Mouse (Mus musculus): ENCODE data around the gene Usp45. TPM values are rescaled to one million over a fixed set of nuclear protein-coding genes. Genes with fewer than 3 reads are reported as not detected.

Gene Usp45
- polyA plus RNA-seq, 1 experiment = 0.96 TPM

- H3K36me3 ChIP-seq (replicated peaks; ENCODE audit: low read length) = peaks cover 62% of the 10 kb centered on the region
- TF ChIP-seq FLI1 (IDR thresholded peaks at IDR 0.05; ENCODE audit: low read length) = no peak
- TF ChIP-seq GATA1 (IDR thresholded peaks at IDR 0.05; ENCODE audit: borderline replicate concordance, low read length) = no peak
- no peak overlapping the region for H3K4me3 ChIP-seq (replicated peaks)
- H3K4me1 ChIP-seq = peaks cover 5% of the 10 kb centered on the region
- no peaks in the 10 kb centered on the region for H3K27me3 ChIP-seq (replicated peaks)
- no peaks in the 10 kb centered on the region for H3K9me3 ChIP-seq
Observed at GRCm38 (mm10) chr4:21832844-21833243, 65.9 kb downstream of the Usp45 start.

DNA sequence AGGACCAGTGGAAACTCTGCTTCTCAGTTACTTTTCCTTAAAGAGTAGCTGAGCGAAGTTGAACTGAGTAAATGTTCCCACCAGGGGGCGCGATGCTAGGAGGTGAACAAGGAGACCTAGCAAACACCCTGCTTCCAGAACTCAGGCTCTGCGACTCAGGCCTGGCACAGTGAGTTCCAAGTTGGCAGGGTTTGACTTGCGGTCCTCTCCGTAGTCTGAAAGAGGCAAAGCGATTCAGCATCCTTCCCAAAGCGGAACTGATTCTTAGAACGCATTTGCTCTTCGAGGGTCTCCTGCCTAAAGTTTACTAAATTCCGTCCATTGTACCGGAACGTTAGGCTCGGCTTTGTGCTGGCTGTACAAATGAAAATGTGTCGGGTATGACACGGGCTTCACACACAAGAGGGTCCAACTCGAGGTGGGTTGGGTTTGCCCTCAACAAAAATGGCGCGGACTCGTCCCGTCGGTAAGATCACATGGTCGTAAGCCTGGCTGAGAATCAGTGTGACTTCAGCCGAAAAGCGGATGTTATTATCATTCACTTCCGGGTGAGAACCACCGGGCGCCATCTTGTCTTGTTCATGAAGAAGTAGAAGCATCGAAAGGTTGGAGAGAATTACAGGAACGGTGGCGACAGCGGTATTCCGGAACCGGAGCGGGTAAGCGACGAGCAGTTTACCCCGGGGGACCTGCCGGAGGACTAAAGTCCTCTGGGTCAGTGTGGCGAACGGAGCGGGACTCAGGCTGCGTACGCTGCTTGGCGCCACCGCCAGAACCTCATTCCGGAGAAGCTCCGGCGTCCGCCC, 80.7 kb downstream of the Usp45 start, which contains the start of gene Pnisr:
Gene Pnisr, plus strand, starts transcription at position 103 of the 806 bp plus-strand sequence.
- TF ChIP-seq FLI1 (IDR thresholded peaks at IDR 0.05; ENCODE audit: low read length) (no peak; the same call in 1 of the 2 replicates), GATA1 (IDR thresholded peaks at IDR 0.05; ENCODE audit: borderline replicate concordance, low read length) (no peak)
- Histone ChIP-seq H3K27me3 (replicated peaks) (no peaks in the 10 kb centered on the region), H3K4me1 (peaks cover 29% of the 10 kb centered on the region), H3K36me3 (replicated peaks; ENCODE audit: low read length) (no peaks in the 10 kb centered on the region), H3K9me3 (no peaks in the 10 kb centered on the region), H3K4me3 (replicated peaks) (peak within 1 kb of the TSS; percentile 92)

DNA sequence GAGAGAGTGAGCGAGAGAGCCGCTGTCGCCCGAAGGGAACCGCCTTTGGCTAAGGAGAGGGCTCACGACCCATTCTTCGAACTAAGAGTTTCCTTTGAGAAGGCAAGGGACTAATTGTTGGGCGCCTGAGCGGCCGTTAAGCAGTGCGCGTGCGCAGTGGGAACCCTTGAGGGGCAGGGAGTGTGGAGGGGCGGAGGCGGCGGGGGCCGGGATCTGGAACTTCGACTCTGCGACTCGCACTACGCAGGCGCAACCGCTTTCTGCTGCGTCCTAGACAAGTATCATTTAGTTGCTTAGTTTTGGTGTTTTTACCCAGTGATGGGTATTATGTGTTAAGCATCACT, 81.3 kb downstream of the Usp45 start:
- no peak for TF ChIP-seq FLI1 (IDR thresholded peaks at IDR 0.05; ENCODE audit: low read length)
- TF ChIP-seq GATA1 (IDR thresholded peaks at IDR 0.05; ENCODE audit: borderline replicate concordance, low read length) = no peak
- H3K27me3 ChIP-seq (replicated peaks) = no peaks in the 10 kb centered on the region
- peaks cover 4% of the 10 kb centered on the region for H3K36me3 ChIP-seq (replicated peaks; ENCODE audit: low read length)
- H3K9me3 ChIP-seq = no peaks in the 10 kb centered on the region
- H3K4me3 ChIP-seq (replicated peaks) = peak overlapping the region; percentile 92
- peaks cover 34% of the 10 kb centered on the region for H3K4me1 ChIP-seq

DNA sequence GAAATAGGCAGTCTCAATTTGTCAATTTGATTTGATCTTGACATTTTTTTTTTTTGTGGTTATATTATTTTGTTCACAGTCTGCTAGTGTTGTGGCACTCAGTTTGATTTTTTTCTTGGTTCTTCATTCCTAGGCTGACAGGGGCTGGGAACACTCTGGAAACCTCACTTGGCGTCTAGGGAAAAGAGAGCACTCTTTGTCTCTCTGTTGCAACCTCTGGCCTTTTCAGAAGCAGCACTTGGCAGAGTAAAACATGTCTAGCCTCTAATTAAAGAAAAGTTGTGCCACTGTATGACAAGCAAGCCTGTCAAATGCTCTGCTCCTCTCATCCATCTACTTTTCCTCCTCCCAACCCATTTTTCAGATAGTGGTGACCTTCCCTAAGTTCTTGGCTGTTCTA, 90.5 kb downstream of the Usp45 start:
- no peak for TF ChIP-seq FLI1 (IDR thresholded peaks at IDR 0.05; ENCODE audit: low read length)
- TF ChIP-seq GATA1 (IDR thresholded peaks at IDR 0.05; ENCODE audit: borderline replicate concordance, low read length) = no peak
- Histone ChIP-seq H3K4me1 (peaks cover 6% of the 10 kb centered on the region), H3K36me3 (replicated peaks; ENCODE audit: low read length) (peaks cover 89% of the 10 kb centered on the region), H3K4me3 (replicated peaks) (no peak overlapping the region), H3K9me3 (no peaks in the 10 kb centered on the region), H3K27me3 (replicated peaks) (no peaks in the 10 kb centered on the region)

GRCm38 (mm10) chr4:21865226-21865625, 98.3 kb downstream of the Usp45 start:
- TF ChIP-seq GATA1 (IDR thresholded peaks at IDR 0.05; ENCODE audit: borderline replicate concordance, low read length) = no peak
- TF ChIP-seq FLI1 (IDR thresholded peaks at IDR 0.05; ENCODE audit: low read length) = no peak

GRCm38 (mm10) chr4:21878776-21879175, 111.8 kb downstream of the Usp45 start:
- H3K4me3 ChIP-seq (replicated peaks) = peak overlapping the region; percentile 95
- H3K36me3 ChIP-seq (replicated peaks; ENCODE audit: low read length) = peaks cover 39% of the 10 kb centered on the region
- H3K27me3 ChIP-seq (replicated peaks) = no peaks in the 10 kb centered on the region
- peaks cover 18% of the 10 kb centered on the region for H3K4me1 ChIP-seq
- H3K9me3 ChIP-seq = no peaks in the 10 kb centered on the region
- no peak for TF ChIP-seq GATA1 (IDR thresholded peaks at IDR 0.05; ENCODE audit: borderline replicate concordance, low read length)
- no peak for TF ChIP-seq FLI1 (IDR thresholded peaks at IDR 0.05; ENCODE audit: low read length)

More at GRCm38 (mm10) chr4:21865226-21865625, 98.3 kb downstream of the Usp45 start:
- H3K4me1 ChIP-seq = no peaks in the 10 kb centered on the region
- no peak overlapping the region for H3K4me3 ChIP-seq (replicated peaks)
- peaks cover 80% of the 10 kb centered on the region for H3K36me3 ChIP-seq (replicated peaks; ENCODE audit: low read length)
- no peaks in the 10 kb centered on the region for H3K27me3 ChIP-seq (replicated peaks)
- H3K9me3 ChIP-seq = no peaks in the 10 kb centered on the region

DNA sequence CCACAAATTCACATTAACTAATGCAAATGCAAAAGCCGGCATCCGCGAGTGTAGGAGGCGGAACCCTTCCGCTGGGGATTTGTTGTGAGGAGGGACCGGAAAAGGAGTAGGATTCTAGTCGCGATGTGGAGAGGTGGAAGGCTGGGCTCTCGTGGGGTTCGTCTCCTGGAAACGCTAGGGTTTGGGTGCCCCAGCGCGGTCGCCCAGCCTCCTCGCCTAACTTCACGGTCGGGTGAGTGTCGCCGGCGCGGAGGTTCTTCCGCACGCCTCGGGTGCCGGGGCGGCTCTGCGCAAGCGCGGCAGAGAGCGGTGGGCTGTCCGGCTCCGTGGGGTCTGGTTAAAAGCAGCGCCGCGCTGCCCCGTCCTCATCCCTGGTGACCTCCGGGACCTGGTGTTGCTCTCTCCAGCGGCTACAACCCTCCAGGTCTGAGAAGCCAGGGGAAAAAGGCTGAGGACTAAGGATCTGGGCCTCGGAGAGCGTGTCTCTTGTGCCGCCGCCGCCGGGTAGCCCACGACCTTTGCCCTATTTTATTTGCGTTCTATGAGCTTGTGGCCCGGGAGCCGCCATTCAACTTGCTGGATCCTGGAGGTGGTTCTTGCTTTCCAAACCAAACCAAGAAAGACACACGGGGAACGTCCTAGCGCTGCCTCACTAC, 112.7 kb downstream of the Usp45 start, which contains the start of gene Coq3:
Gene Coq3, plus strand, starts transcription at position 109 of the 656 bp plus-strand sequence.
- Histone ChIP-seq H3K4me1 (peaks cover 18% of the 10 kb centered on the region), H3K27me3 (replicated peaks) (no peaks in the 10 kb centered on the region), H3K4me3 (replicated peaks) (peak within 1 kb of the TSS; percentile 95), H3K9me3 (no peaks in the 10 kb centered on the region), H3K36me3 (replicated peaks; ENCODE audit: low read length) (peaks cover 32% of the 10 kb centered on the region)
- no peak for TF ChIP-seq GATA1 (IDR thresholded peaks at IDR 0.05; ENCODE audit: borderline replicate concordance, low read length)
- TF ChIP-seq FLI1 (IDR thresholded peaks at IDR 0.05; ENCODE audit: low read length) = no peak

- Histone ChIP-seq H3K4me1 (peaks cover 16% of the 10 kb centered on the region), H3K4me3 (replicated peaks) (no peak overlapping the region), H3K27me3 (replicated peaks) (no peaks in the 10 kb centered on the region), H3K9me3 (no peaks in the 10 kb centered on the region), H3K36me3 (replicated peaks; ENCODE audit: low read length) (peaks cover 11% of the 10 kb centered on the region)
- no peak for TF ChIP-seq FLI1 (IDR thresholded peaks at IDR 0.05; ENCODE audit: low read length)
- no peak for TF ChIP-seq GATA1 (IDR thresholded peaks at IDR 0.05; ENCODE audit: borderline replicate concordance, low read length)
Observed at GRCm38 (mm10) chr4:21882806-21883205, 115.8 kb downstream of the Usp45 start.

DNA sequence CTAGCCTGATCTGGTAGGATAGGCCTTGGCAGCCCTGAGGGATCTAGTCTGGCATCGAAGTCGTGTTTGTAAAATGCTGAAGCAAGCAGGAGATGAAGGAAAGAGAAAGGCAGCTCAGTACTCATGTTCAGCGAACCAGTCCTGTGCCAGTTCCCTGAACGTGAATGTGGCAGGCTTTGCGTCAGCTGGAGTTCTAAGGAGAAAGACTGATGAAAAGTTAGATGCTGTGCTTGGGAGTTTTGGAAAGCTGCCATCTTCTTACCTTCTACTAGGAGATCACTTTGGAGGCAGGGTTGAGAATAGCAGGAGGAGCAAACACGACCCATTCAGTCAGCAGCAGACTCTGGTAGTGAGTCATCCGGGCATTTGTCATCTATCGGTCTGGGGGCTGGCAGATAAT, 118.9 kb downstream of the Usp45 start:
- H3K27me3 ChIP-seq (replicated peaks) = no peaks in the 10 kb centered on the region
- H3K4me1 ChIP-seq = peaks cover 3% of the 10 kb centered on the region
- H3K4me3 ChIP-seq (replicated peaks) = no peak overlapping the region
- H3K9me3 ChIP-seq = no peaks in the 10 kb centered on the region
- TF ChIP-seq FLI1 (IDR thresholded peaks at IDR 0.05; ENCODE audit: low read length) = no peak
- TF ChIP-seq GATA1 (IDR thresholded peaks at IDR 0.05; ENCODE audit: borderline replicate concordance, low read length) = no peak
- peaks cover 10% of the 10 kb centered on the region for H3K36me3 ChIP-seq (replicated peaks; ENCODE audit: low read length)

Other genes with a start within 250 kb of the Usp45 start
- not detected in 2 replicates for gene Prdm13, start 81.2 kb upstream of the Usp45 start, polyA plus RNA-seq (2012; ENCODE audit: insufficient read depth, low replicate concordance)
- 1.8 TPM in 1 of 2 replicates, not detected in the other for gene Ccnc, start 39.5 kb upstream of the Usp45 start, polyA plus RNA-seq (2012; ENCODE audit: insufficient read depth, low replicate concordance)
- gene Tstd3, start 56 bp downstream of the Usp45 start, polyA plus RNA-seq (2012; ENCODE audit: insufficient read depth, low replicate concordance) = 8.2 and 12.7 TPM in 2 replicates
- gene Pnisr, start 80.4 kb downstream of the Usp45 start, polyA plus RNA-seq (2012; ENCODE audit: insufficient read depth, low replicate concordance) = 2.9 and 18.9 TPM in 2 replicates
- gene Coq3, start 112.5 kb downstream of the Usp45 start, polyA plus RNA-seq (2012; ENCODE audit: insufficient read depth, low replicate concordance) = 0.83 and 5.2 TPM in 2 replicates
- gene Faxc, start 164.2 kb downstream of the Usp45 start, polyA plus RNA-seq (2012; ENCODE audit: insufficient read depth, low replicate concordance) = 1.4 TPM in 1 of 2 replicates, not detected in the other